ENCODE assay signal across 9 mouse cellular contexts in the genomic region with DNA sequence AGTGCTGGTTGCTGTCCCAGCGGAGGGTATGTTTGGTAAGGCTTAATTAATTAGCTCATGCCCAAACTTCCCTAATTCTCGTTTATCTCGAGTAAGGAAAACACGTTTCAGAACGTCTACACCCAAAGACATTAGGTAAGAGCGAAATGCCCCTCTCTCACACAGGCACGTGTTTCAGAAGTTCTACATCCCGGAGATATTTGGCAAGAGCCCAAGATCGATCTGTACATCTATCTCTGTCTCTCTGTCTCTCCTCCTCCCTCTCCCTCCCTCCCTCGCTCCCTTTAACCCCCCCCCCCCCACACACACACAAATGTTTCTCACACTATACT. TPM values are rescaled to one million over a fixed set of nuclear protein-coding genes. Genes with fewer than 3 reads are reported as not detected.
DNase-seq lines count a peak whose midpoint lies in the region; ATAC-seq lines count a peak whose summit lies in the region.
"Had no signal": no experiment of that assay in that cellular context is flagged by ENCODE, and none has a peak within 500 bp of the region (broad histone marks: within the 10 kb centered on the region; RNA-seq: fewer than 3 reads in every experiment).

No protein-coding gene starts in this region.

- no peak for DNase-seq in kidney, adult 9 months
- DNase-seq in MEL-GATA-1-ER (ENCODE audit: extremely low read depth, low read depth), result peak; percentile 33
- no peak for DNase-seq in hindbrain, embryonic 11.5 days (ENCODE audit: low spot score)
- no peak for DNase-seq in T-cell, adult 2 months (ENCODE audit: low spot score)
- no peak for DNase-seq in layer of hippocampus, adult 9-10 months (ENCODE audit: low spot score)
- DNase-seq in layer of hippocampus, postnatal 14 days (ENCODE audit: low spot score in 2 of 2), result no peak

- no peak overlapping the region for H3K27ac ChIP-seq in kidney, embryonic 14.5 days (ENCODE audit: low read depth, low read length)
- H3K27ac ChIP-seq in hindbrain, embryonic 11.5 days (ENCODE audit: low read depth, low read length), result no peak overlapping the region
- H3K27ac ChIP-seq in midbrain, embryonic 12.5 days (replicated peaks), result no peak overlapping the region

- no peaks in the 10 kb centered on the region for H3K9me3 ChIP-seq in kidney, embryonic 14.5 days (ENCODE audit: control insufficient read depth, low read length)
- no peaks in the 10 kb centered on the region for H3K9me3 ChIP-seq in hindbrain, embryonic 11.5 days (ENCODE audit: control insufficient read depth, low read length)
- no peaks in the 10 kb centered on the region for H3K9me3 ChIP-seq in midbrain, embryonic 12.5 days

- 9% methylated on average over 9 of the region's 10 CpGs for WGBS in kidney, embryonic 14.5 days
- WGBS in hindbrain, embryonic 11.5 days, result 9% methylated on average over 9 of the region's 10 CpGs
- WGBS in midbrain, embryonic 12.5 days, result 14% methylated on average over 10 of the region's 10 CpGs

- peaks cover 5% of the 10 kb centered on the region; the same call in 1 of the 2 replicates for H3K4me1 ChIP-seq in kidney, embryonic 14.5 days (ENCODE audit: control insufficient read depth, insufficient read depth, low read length)
- peaks cover 7% of the 10 kb centered on the region; the same call in 1 of the 2 replicates for H3K4me1 ChIP-seq in hindbrain, embryonic 11.5 days (replicated peaks; ENCODE audit: control insufficient read depth, insufficient read depth, low read length)
- peaks cover 18% of the 10 kb centered on the region for H3K4me1 ChIP-seq in midbrain, embryonic 12.5 days

- H3K4me2 ChIP-seq in kidney, embryonic 14.5 days (replicated peaks; ENCODE audit: low read depth, low read length), result peak overlapping the region; percentile 67
- peak overlapping the region; percentile 85 for H3K4me2 ChIP-seq in hindbrain, embryonic 11.5 days (replicated peaks; ENCODE audit: low read depth, low read length)
- H3K4me2 ChIP-seq in midbrain, embryonic 12.5 days (replicated peaks), result peak overlapping the region; percentile 76

- H3K9ac ChIP-seq in kidney, embryonic 14.5 days (ENCODE audit: low read depth, low read length), result peak overlapping the region; percentile 51; the same call in 1 of the 2 replicates
- peak overlapping the region; percentile 61 for H3K9ac ChIP-seq in hindbrain, embryonic 11.5 days (ENCODE audit: low read depth, low read length)
- H3K9ac ChIP-seq in midbrain, embryonic 12.5 days (replicated peaks), result peak overlapping the region; percentile 67

- no peak for ATAC-seq in kidney, embryonic 14.5 days (ENCODE audit: low FRiP score, low TSS enrichment)
- ATAC-seq in hindbrain, embryonic 11.5 days (ENCODE audit: low FRiP score), result peak; percentile 5; the same call in 1 of the 2 replicates
- ATAC-seq in midbrain, embryonic 12.5 days (ENCODE audit: low FRiP score, low read depth), result no peak

- peak overlapping the region; percentile 70 for H3K4me3 ChIP-seq in kidney, embryonic 14.5 days (ENCODE audit: low read length)
- peak overlapping the region; percentile 73 for H3K4me3 ChIP-seq in hindbrain, embryonic 11.5 days (ENCODE audit: low read depth, low read length)
- H3K4me3 ChIP-seq in midbrain, embryonic 12.5 days, result peak overlapping the region; percentile 71

- no peaks in the 10 kb centered on the region for H3K27me3 ChIP-seq in kidney, embryonic 14.5 days (ENCODE audit: control insufficient read depth, insufficient read depth, low read length)
- H3K27me3 ChIP-seq in hindbrain, embryonic 11.5 days (ENCODE audit: control insufficient read depth, insufficient read depth, low read length), result no peaks in the 10 kb centered on the region
- H3K27me3 ChIP-seq in midbrain, embryonic 12.5 days, result no peaks in the 10 kb centered on the region

- no peaks in the 10 kb centered on the region for H3K36me3 ChIP-seq in kidney, embryonic 14.5 days (ENCODE audit: control insufficient read depth, insufficient read depth, low read length)
- no peaks in the 10 kb centered on the region for H3K36me3 ChIP-seq in hindbrain, embryonic 11.5 days (ENCODE audit: control insufficient read depth, insufficient read depth, low read length)
- H3K36me3 ChIP-seq in midbrain, embryonic 12.5 days, result no peaks in the 10 kb centered on the region

RNA-seq across cellular contexts. Expression of a gene that starts 0.6 kb away (rescaled TPM):
- polyA plus RNA-seq in kidney, embryonic 14.5 days (2014; fragmentation: Nextera tagmentation; extraction: Ambion mirVana), result 6.2 and 7.3 TPM in 2 replicates
- 8.6 and 11.0 TPM in 2 replicates for polyA plus RNA-seq in hindbrain, embryonic 11.5 days (2014; fragmentation: Nextera tagmentation; extraction: Ambion mirVana)
- 9.4 and 9.9 TPM in 2 replicates for polyA plus RNA-seq in midbrain, embryonic 12.5 days (2016; fragmentation: Nextera tagmentation; extraction: Ambion mirVana)
- total RNA-seq in layer of hippocampus, postnatal 14 days (2021), result 10 to 100 TPM in 1 of 2 experiments, 1 to 10 TPM in 1; 9.8 to 12.9 TPM

RNA-seq across cellular contexts. Expression of a gene that starts 2.1 kb away (rescaled TPM):
- polyA plus RNA-seq in kidney, embryonic 14.5 days (2014; fragmentation: Nextera tagmentation; extraction: Ambion mirVana), result not detected in 2 replicates
- polyA plus RNA-seq in hindbrain, embryonic 11.5 days (2014; fragmentation: Nextera tagmentation; extraction: Ambion mirVana), result 5.3 and 7.7 TPM in 2 replicates
- polyA plus RNA-seq in midbrain, embryonic 12.5 days (2016; fragmentation: Nextera tagmentation; extraction: Ambion mirVana), result 1.3 TPM in 1 of 2 replicates, not detected in the other
- total RNA-seq in layer of hippocampus, postnatal 14 days (2021), result 1 to 10 TPM; 5.5 to 5.9 TPM

RNA-seq across cellular contexts. Expression of a gene that starts 27.5 kb away (rescaled TPM):
- not detected in 2 replicates for polyA plus RNA-seq in kidney, embryonic 14.5 days (2014; fragmentation: Nextera tagmentation; extraction: Ambion mirVana)
- 0.11 TPM in 1 of 2 replicates, not detected in the other for polyA plus RNA-seq in hindbrain, embryonic 11.5 days (2014; fragmentation: Nextera tagmentation; extraction: Ambion mirVana)
- polyA plus RNA-seq in midbrain, embryonic 12.5 days (2016; fragmentation: Nextera tagmentation; extraction: Ambion mirVana), result not detected in 2 replicates
- total RNA-seq in layer of hippocampus, postnatal 14 days (2021), result not detected
- total RNA-seq: layer of hippocampus, adult 8-10 months had no signal

RNA-seq across cellular contexts. Expression of a gene that starts 50.3 kb away (rescaled TPM):
- 25.1 and 28.8 TPM in 2 replicates for polyA plus RNA-seq in kidney, embryonic 14.5 days (2014; fragmentation: Nextera tagmentation; extraction: Ambion mirVana)
- polyA plus RNA-seq in hindbrain, embryonic 11.5 days (2014; fragmentation: Nextera tagmentation; extraction: Ambion mirVana), result 39.7 and 41.3 TPM in 2 replicates
- 31.7 and 35.3 TPM in 2 replicates for polyA plus RNA-seq in midbrain, embryonic 12.5 days (2016; fragmentation: Nextera tagmentation; extraction: Ambion mirVana)
- total RNA-seq in layer of hippocampus, postnatal 14 days (2021), result 1 to 10 TPM; 3.2 to 3.4 TPM
